Mouse (Mus musculus): ENCODE measurements at regions not wholly inside any gene's neighbourhood (a gene's known extent, or its start where the extent isn't known, plus 50 kb on each side); places are given as distances from the start of the nearest gene placed in this dataset.

DNA sequence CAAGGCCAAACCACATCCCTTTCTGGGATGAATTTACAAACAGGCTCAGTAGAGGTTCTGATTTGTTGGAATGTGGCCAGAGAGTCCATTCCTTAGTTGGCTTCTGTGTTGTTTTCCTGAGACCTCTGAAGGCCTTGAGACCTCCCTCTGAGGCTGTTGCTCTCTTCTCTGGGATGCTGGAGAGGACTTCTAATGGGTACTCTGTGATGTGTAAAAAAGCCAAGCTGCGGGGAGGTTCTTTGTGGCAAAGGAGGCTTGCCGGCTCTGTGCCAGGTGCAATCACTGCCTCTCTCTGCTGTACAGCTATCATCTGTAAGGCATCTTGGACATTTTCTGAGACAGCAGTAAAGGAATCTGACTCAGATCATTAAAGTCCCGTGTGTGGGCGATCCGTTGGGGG lies 192.3 kb downstream of the Gm5447 start:
- no peaks in the 10 kb centered on the region for H3K36me3 ChIP-seq (ENCODE audit: insufficient read depth)
- no peak for TF ChIP-seq CTCF (IDR thresholded peaks at IDR 0.05; ENCODE audit: low read depth)
- H3K4me1 ChIP-seq (ENCODE audit: insufficient read depth): no peaks in the 10 kb centered on the region
- H3K4me3 ChIP-seq (ENCODE audit: low read depth, low read length): no peak overlapping the region
- H3K9ac ChIP-seq: no peak overlapping the region
- no peak for DNase-seq
- no peak for ATAC-seq
- no peaks in the 10 kb centered on the region for H3K9me3 ChIP-seq (ENCODE audit: low read length)
- WGBS: 79% methylated on average over 5 of the region's 5 CpGs
- H3K27me3 ChIP-seq (ENCODE audit: insufficient read depth, low read length): no peaks in the 10 kb centered on the region
- H3K27ac ChIP-seq (ENCODE audit: low read depth, low read length): no peak overlapping the region
- H3K4me2 ChIP-seq (ENCODE audit: low read depth): no peak overlapping the region

DNA sequence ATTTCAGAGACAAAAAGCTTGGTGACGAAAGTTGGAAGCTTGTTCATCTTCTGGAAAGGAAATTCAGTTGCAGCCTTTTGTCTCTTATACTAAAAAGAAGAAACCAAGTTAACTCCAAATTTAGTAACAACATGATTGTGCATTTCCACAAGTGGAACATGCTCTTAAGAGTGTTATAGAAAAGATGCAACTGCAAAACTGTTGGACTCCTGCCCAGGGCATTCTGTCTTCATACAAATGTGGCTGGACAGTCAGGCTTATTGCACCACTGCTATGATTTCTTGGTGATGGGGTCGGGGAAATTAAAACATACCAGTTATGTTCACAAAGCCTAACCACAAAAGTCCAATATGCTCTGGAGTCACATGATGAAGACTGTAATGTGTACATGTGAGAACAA lies 194.8 kb downstream of the Gm5447 start:
- Histone ChIP-seq H3K4me3 (ENCODE audit: low read depth, low read length) (no peak overlapping the region), H3K27ac (ENCODE audit: low read depth, low read length) (no peak overlapping the region), H3K4me2 (ENCODE audit: low read depth) (no peak overlapping the region), H3K27me3 (ENCODE audit: insufficient read depth, low read length) (no peaks in the 10 kb centered on the region), H3K36me3 (ENCODE audit: insufficient read depth) (no peaks in the 10 kb centered on the region), H3K4me1 (ENCODE audit: insufficient read depth) (no peaks in the 10 kb centered on the region), H3K9ac (no peak overlapping the region), H3K9me3 (ENCODE audit: low read length) (no peaks in the 10 kb centered on the region)
- DNase-seq (no peak), ATAC-seq (no peak)
- 86% methylated on average over 2 of the region's 2 CpGs for WGBS
- TF ChIP-seq CTCF (IDR thresholded peaks at IDR 0.05; ENCODE audit: low read depth): no peak

DNA sequence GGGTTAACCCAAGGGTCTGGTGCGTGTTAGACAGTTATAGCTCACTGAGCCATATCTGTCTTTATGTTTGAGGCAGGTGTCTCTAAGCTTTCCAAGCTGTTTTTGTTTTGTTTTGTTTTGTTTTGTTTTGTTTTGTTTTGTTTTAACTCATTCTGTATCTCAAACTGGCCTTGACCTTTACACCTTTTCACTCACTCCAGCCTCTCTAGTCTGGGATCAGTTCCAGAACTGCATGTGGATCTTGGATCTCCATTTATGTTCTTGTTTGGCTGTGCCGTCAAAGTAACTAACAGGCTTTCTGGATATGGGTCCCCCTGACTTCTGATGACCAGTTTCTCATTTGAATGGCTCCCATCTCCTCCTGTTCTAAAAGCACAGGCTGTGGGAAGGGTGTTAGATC lies 197.7 kb downstream of the Gm5447 start:
- no peak overlapping the region for H3K4me2 ChIP-seq (ENCODE audit: low read depth)
- H3K9me3 ChIP-seq (ENCODE audit: low read length): no peaks in the 10 kb centered on the region
- H3K36me3 ChIP-seq (ENCODE audit: insufficient read depth): no peaks in the 10 kb centered on the region
- no peak for TF ChIP-seq CTCF (IDR thresholded peaks at IDR 0.05; ENCODE audit: low read depth)
- ATAC-seq: no peak
- H3K27ac ChIP-seq (ENCODE audit: low read depth, low read length): no peak overlapping the region
- no peak overlapping the region for H3K9ac ChIP-seq
- WGBS: 79% methylated on average over 2 of the region's 2 CpGs
- no peak for DNase-seq
- no peaks in the 10 kb centered on the region for H3K27me3 ChIP-seq (ENCODE audit: insufficient read depth, low read length)
- no peak overlapping the region for H3K4me3 ChIP-seq (ENCODE audit: low read depth, low read length)
- H3K4me1 ChIP-seq (ENCODE audit: insufficient read depth): no peaks in the 10 kb centered on the region

DNA sequence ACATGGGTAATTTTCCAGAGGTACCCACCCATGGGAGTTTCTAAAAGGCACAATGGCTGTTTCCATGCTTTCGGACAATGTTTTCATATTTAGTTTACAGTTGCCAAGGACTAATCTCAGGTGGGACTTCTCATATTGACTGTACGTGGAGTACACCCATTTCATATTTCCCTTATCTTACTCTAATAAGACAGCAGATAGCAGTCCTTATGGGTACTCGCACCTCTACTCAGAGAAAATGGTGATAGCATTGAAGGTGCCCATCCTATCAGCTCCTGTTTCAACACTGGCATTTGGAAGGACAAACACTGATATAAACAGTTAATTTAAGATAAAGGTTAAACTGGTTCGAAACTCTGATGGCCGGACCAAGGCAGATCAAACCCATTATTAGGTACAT lies 198.6 kb downstream of the Gm5447 start:
- Histone ChIP-seq H3K4me1 (ENCODE audit: insufficient read depth) (no peaks in the 10 kb centered on the region), H3K9ac (no peak overlapping the region), H3K36me3 (ENCODE audit: insufficient read depth) (no peaks in the 10 kb centered on the region), H3K27ac (ENCODE audit: low read depth, low read length) (no peak overlapping the region), H3K27me3 (ENCODE audit: insufficient read depth, low read length) (no peaks in the 10 kb centered on the region), H3K4me3 (ENCODE audit: low read depth, low read length) (no peak overlapping the region), H3K9me3 (ENCODE audit: low read length) (no peaks in the 10 kb centered on the region), H3K4me2 (ENCODE audit: low read depth) (no peak overlapping the region)
- 95% methylated on average over 5 of the region's 5 CpGs for WGBS
- ATAC-seq: no peak
- DNase-seq: no peak
- no peak for TF ChIP-seq CTCF (IDR thresholded peaks at IDR 0.05; ENCODE audit: low read depth)

GRCm38 (mm10) chr13:31177999-31178783 lies 204.2 kb downstream of the Gm5447 start:
- Histone ChIP-seq H3K4me3 (ENCODE audit: low read depth, low read length) (no peak overlapping the region), H3K9ac (no peak overlapping the region), H3K36me3 (ENCODE audit: insufficient read depth) (no peaks in the 10 kb centered on the region), H3K4me2 (ENCODE audit: low read depth) (no peak overlapping the region), H3K4me1 (ENCODE audit: insufficient read depth) (no peaks in the 10 kb centered on the region), H3K27ac (ENCODE audit: low read depth, low read length) (no peak overlapping the region), H3K9me3 (ENCODE audit: low read length) (no peaks in the 10 kb centered on the region), H3K27me3 (ENCODE audit: insufficient read depth, low read length) (no peaks in the 10 kb centered on the region)
- no peak for DNase-seq
- no peak for ATAC-seq
- WGBS: 89% methylated on average over 5 of the region's 5 CpGs
- TF ChIP-seq CTCF (IDR thresholded peaks at IDR 0.05; ENCODE audit: low read depth): no peak

DNA sequence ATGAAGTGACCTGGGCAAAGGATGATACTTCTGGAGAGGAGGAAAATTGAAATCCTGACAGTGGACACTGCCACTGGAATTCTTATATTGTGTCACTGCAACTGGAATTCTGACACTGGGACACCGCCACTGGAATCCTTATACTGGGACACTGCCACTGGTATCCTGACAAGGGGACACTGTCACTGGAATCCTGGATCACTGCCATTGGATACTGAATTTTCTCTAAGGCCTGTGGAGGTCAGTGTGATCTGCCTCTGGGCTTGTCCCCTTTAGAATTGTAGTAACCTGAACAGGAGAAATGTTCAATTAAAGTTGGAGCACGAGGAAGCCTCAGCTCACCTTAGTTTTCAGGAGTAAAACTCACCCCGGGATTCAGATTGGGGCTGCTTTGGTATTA lies 205.0 kb downstream of the Gm5447 start:
- 77% methylated on average over 3 of the region's 3 CpGs for WGBS

GRCm38 (mm10) chr13:31179407-31180001 lies 205.5 kb downstream of the Gm5447 start:
- H3K4me1 ChIP-seq (ENCODE audit: insufficient read depth): no peaks in the 10 kb centered on the region
- WGBS: 46% methylated on average over 12 of the region's 12 CpGs
- H3K27me3 ChIP-seq (ENCODE audit: insufficient read depth, low read length): no peaks in the 10 kb centered on the region
- H3K36me3 ChIP-seq (ENCODE audit: insufficient read depth): no peaks in the 10 kb centered on the region
- no peak overlapping the region for H3K4me2 ChIP-seq (ENCODE audit: low read depth)
- no peak overlapping the region for H3K4me3 ChIP-seq (ENCODE audit: low read depth, low read length)
- H3K27ac ChIP-seq (ENCODE audit: low read depth, low read length): no peak overlapping the region
- H3K9ac ChIP-seq: no peak overlapping the region
- DNase-seq: no peak
- H3K9me3 ChIP-seq (ENCODE audit: low read length): no peaks in the 10 kb centered on the region
- ATAC-seq: peak; percentile 56
- no peak for TF ChIP-seq CTCF (IDR thresholded peaks at IDR 0.05; ENCODE audit: low read depth)

More for the DNA sequence above, 205.0 kb downstream of the Gm5447 start:
- Histone ChIP-seq H3K4me3 (ENCODE audit: low read depth, low read length) (no peak overlapping the region), H3K36me3 (ENCODE audit: insufficient read depth) (no peaks in the 10 kb centered on the region), H3K4me1 (ENCODE audit: insufficient read depth) (no peaks in the 10 kb centered on the region), H3K4me2 (ENCODE audit: low read depth) (no peak overlapping the region), H3K27ac (ENCODE audit: low read depth, low read length) (no peak overlapping the region), H3K9ac (no peak overlapping the region), H3K27me3 (ENCODE audit: insufficient read depth, low read length) (no peaks in the 10 kb centered on the region), H3K9me3 (ENCODE audit: low read length) (no peaks in the 10 kb centered on the region)
- TF ChIP-seq CTCF (IDR thresholded peaks at IDR 0.05; ENCODE audit: low read depth): no peak
- ATAC-seq (no peak), DNase-seq (no peak)
